Comparison of ENCODE assay signal across 27 mouse cellular contexts in genomic region chr5:136649071-136649470, GRCm38 (mm10). TPM values are rescaled to one million over a fixed set of nuclear protein-coding genes. Genes with fewer than 3 reads are reported as not detected.
DNase-seq lines count a peak whose midpoint lies in the region; ATAC-seq and TF ChIP-seq lines count a peak whose summit lies in the region.
"Had no signal": no experiment of that assay in that cellular context is flagged by ENCODE, and none has a peak within 500 bp of the region (broad histone marks: within the 10 kb centered on the region; RNA-seq: fewer than 3 reads in every experiment).

No protein-coding gene starts in this region.

- ATAC-seq in hindbrain, embryonic 12.5 days (ENCODE audit: low FRiP score): 0 out of 2 replicates have a peak, but pooled peaks have one; percentile 16
- no peak for ATAC-seq in hindbrain, embryonic 16.5 days
- ATAC-seq in midbrain, embryonic 13.5 days: no peak
- ATAC-seq in midbrain, embryonic 16.5 days: no peak
- no peak for ATAC-seq in neural tube, embryonic 15.5 days (ENCODE audit: low FRiP score)
- ATAC-seq: forebrain, embryonic 16.5 days; Patski had no signal

- no peaks in the 10 kb centered on the region for H3K4me1 ChIP-seq in hindbrain, embryonic 12.5 days
- H3K4me1 ChIP-seq in hindbrain, embryonic 16.5 days (ENCODE audit: control insufficient read depth, insufficient read depth, low read depth, low read length): no peaks in the 10 kb centered on the region
- H3K4me1 ChIP-seq in midbrain, embryonic 13.5 days (replicated peaks): no peaks in the 10 kb centered on the region
- no peaks in the 10 kb centered on the region for H3K4me1 ChIP-seq in midbrain, embryonic 16.5 days (ENCODE audit: control insufficient read depth, insufficient read depth, low read length)
- 0 out of 2 replicates have a peak, but pooled peaks cover 11% of the 10 kb centered on the region for H3K4me1 ChIP-seq in neural tube, embryonic 15.5 days
- H3K4me1 ChIP-seq: embryonic facial prominence, embryonic 12.5 days; embryonic facial prominence, embryonic 15.5 days had no signal

- no peak overlapping the region for H3K4me2 ChIP-seq in hindbrain, embryonic 12.5 days (replicated peaks)
- H3K4me2 ChIP-seq in hindbrain, embryonic 16.5 days (ENCODE audit: low read length): no peak overlapping the region
- no peak overlapping the region for H3K4me2 ChIP-seq in midbrain, embryonic 13.5 days (replicated peaks)
- H3K4me2 ChIP-seq in midbrain, embryonic 16.5 days (ENCODE audit: low read length): no peak overlapping the region
- H3K4me2 ChIP-seq in neural tube, embryonic 15.5 days: no peak overlapping the region
- H3K4me2 ChIP-seq: embryonic facial prominence, embryonic 12.5 days; embryonic facial prominence, embryonic 15.5 days; heart, embryonic 11.5 days had no signal

- no peak for TF ChIP-seq CTCF in brain, embryonic 14.5 days (IDR thresholded peaks at IDR 0.05; ENCODE audit: borderline replicate concordance, extremely low read depth, insufficient read depth, insufficient read length)

- 45% methylated on average over 5 of the region's 5 CpGs for WGBS in hindbrain, embryonic 12.5 days
- WGBS in hindbrain, embryonic 16.5 days: 32% methylated on average over 5 of the region's 5 CpGs
- 42% methylated on average over 5 of the region's 5 CpGs for WGBS in midbrain, embryonic 13.5 days
- 39% methylated on average over 5 of the region's 5 CpGs for WGBS in midbrain, embryonic 16.5 days
- 25% methylated on average over 5 of the region's 5 CpGs for WGBS in neural tube, embryonic 15.5 days

- H3K4me3 ChIP-seq in hindbrain, embryonic 12.5 days: no peak overlapping the region
- no peak overlapping the region for H3K4me3 ChIP-seq in hindbrain, embryonic 16.5 days (ENCODE audit: low read length)
- no peak overlapping the region for H3K4me3 ChIP-seq in midbrain, embryonic 13.5 days (replicated peaks)
- no peak overlapping the region for H3K4me3 ChIP-seq in midbrain, embryonic 16.5 days (ENCODE audit: low read depth, low read length)
- no peak overlapping the region for H3K4me3 ChIP-seq in neural tube, embryonic 15.5 days (replicated peaks)
- H3K4me3 ChIP-seq: embryonic facial prominence, embryonic 12.5 days; embryonic facial prominence, embryonic 15.5 days; gastrocnemius, adult 2 months had no signal

- no peak overlapping the region for H3K9ac ChIP-seq in hindbrain, embryonic 12.5 days
- H3K9ac ChIP-seq in hindbrain, embryonic 16.5 days (ENCODE audit: low read depth, low read length): no peak overlapping the region
- H3K9ac ChIP-seq in midbrain, embryonic 13.5 days (replicated peaks): no peak overlapping the region
- no peak overlapping the region for H3K9ac ChIP-seq in midbrain, embryonic 16.5 days (ENCODE audit: low read depth, low read length)
- no peak overlapping the region for H3K9ac ChIP-seq in neural tube, embryonic 15.5 days (replicated peaks)
- H3K9ac ChIP-seq: embryonic facial prominence, embryonic 12.5 days; embryonic facial prominence, embryonic 15.5 days had no signal

- H3K36me3 ChIP-seq in hindbrain, embryonic 12.5 days: no peaks in the 10 kb centered on the region
- H3K36me3 ChIP-seq in hindbrain, embryonic 16.5 days (ENCODE audit: control insufficient read depth, insufficient read depth, low read length): no peaks in the 10 kb centered on the region
- H3K36me3 ChIP-seq in midbrain, embryonic 13.5 days: no peaks in the 10 kb centered on the region
- H3K36me3 ChIP-seq in midbrain, embryonic 16.5 days (ENCODE audit: control insufficient read depth, insufficient read depth, low read length): no peaks in the 10 kb centered on the region
- no peaks in the 10 kb centered on the region for H3K36me3 ChIP-seq in neural tube, embryonic 15.5 days
- H3K36me3 ChIP-seq: embryonic facial prominence, embryonic 12.5 days; embryonic facial prominence, embryonic 15.5 days; G1E had no signal

- no peaks in the 10 kb centered on the region for H3K9me3 ChIP-seq in hindbrain, embryonic 12.5 days (replicated peaks)
- H3K9me3 ChIP-seq in hindbrain, embryonic 16.5 days (ENCODE audit: control insufficient read depth, low read length): no peaks in the 10 kb centered on the region
- no peaks in the 10 kb centered on the region for H3K9me3 ChIP-seq in midbrain, embryonic 13.5 days
- no peaks in the 10 kb centered on the region for H3K9me3 ChIP-seq in midbrain, embryonic 16.5 days (replicated peaks; ENCODE audit: control insufficient read depth, low read length, poor library complexity, severe bottlenecking)
- no peaks in the 10 kb centered on the region for H3K9me3 ChIP-seq in neural tube, embryonic 15.5 days (replicated peaks)
- H3K9me3 ChIP-seq: embryonic facial prominence, embryonic 12.5 days; embryonic facial prominence, embryonic 15.5 days; G1E had no signal

- TF ChIP-seq POLR2A in brain, embryonic 14.5 days (IDR thresholded peaks at IDR 0.05; ENCODE audit: borderline replicate concordance, extremely low read depth, insufficient read depth, insufficient read length, poor library complexity, severe bottlenecking): no peak

- DNase-seq in brain, embryonic 14.5 days (ENCODE audit: low read depth): peak; percentile 61
- DNase-seq in right cerebral cortex, adult 18-20 months: no peak
- DNase-seq: adrenal gland, postnatal 10 days; adrenal gland, postnatal 36 days; cerebellum, adult 11 months; cerebellum, adult 2 months; cerebellum, adult 9-11 months; cerebellum, postnatal 25 days; gastrocnemius, adult 2 months; gastrocnemius, postnatal 14 days; heart, adult 11 months had no signal

- H3K27ac ChIP-seq in hindbrain, embryonic 12.5 days: peak overlapping the region; percentile 52; the same call in 1 of the 2 replicates
- H3K27ac ChIP-seq in hindbrain, embryonic 16.5 days (ENCODE audit: low read depth, low read length): no peak overlapping the region
- peak overlapping the region; percentile 35; the same call in 1 of the 2 replicates for H3K27ac ChIP-seq in midbrain, embryonic 13.5 days
- H3K27ac ChIP-seq in midbrain, embryonic 16.5 days (ENCODE audit: low read length): no peak overlapping the region
- peak overlapping the region; percentile 7; the same call in 1 of the 2 replicates for H3K27ac ChIP-seq in neural tube, embryonic 15.5 days (replicated peaks)
- H3K27ac ChIP-seq: embryonic facial prominence, embryonic 12.5 days; embryonic facial prominence, embryonic 15.5 days; gastrocnemius, adult 2 months had no signal

- no peaks in the 10 kb centered on the region for H3K27me3 ChIP-seq in hindbrain, embryonic 12.5 days
- H3K27me3 ChIP-seq in hindbrain, embryonic 16.5 days (replicated peaks; ENCODE audit: control insufficient read depth, insufficient read depth, low read length): no peaks in the 10 kb centered on the region
- no peaks in the 10 kb centered on the region for H3K27me3 ChIP-seq in midbrain, embryonic 13.5 days
- no peaks in the 10 kb centered on the region; the same call in 1 of the 2 replicates for H3K27me3 ChIP-seq in midbrain, embryonic 16.5 days (ENCODE audit: control insufficient read depth, insufficient read depth, low read depth, low read length)
- no peaks in the 10 kb centered on the region for H3K27me3 ChIP-seq in neural tube, embryonic 15.5 days (replicated peaks)
- H3K27me3 ChIP-seq: embryonic facial prominence, embryonic 12.5 days; embryonic facial prominence, embryonic 15.5 days; Patski had no signal

RNA-seq across cellular contexts. Expression of gene Myl10, which starts 43.9 kb away (rescaled TPM):
- polyA plus RNA-seq in hindbrain, embryonic 12.5 days (2016; fragmentation: Nextera tagmentation; extraction: Ambion mirVana): not detected in 2 replicates
- polyA plus RNA-seq in hindbrain, embryonic 16.5 days (2015; fragmentation: Nextera tagmentation; extraction: Ambion mirVana): not detected in 2 replicates
- not detected in 2 replicates for polyA plus RNA-seq in midbrain, embryonic 13.5 days (2015; fragmentation: Nextera tagmentation; extraction: Ambion mirVana)
- polyA plus RNA-seq in midbrain, embryonic 16.5 days (2015; fragmentation: Nextera tagmentation; extraction: Ambion mirVana): not detected in 2 replicates
- not detected in 2 replicates for polyA plus RNA-seq in brain, embryonic 14.5 days (2012; rRNA removed)
- 5.3 TPM in 1 of 2 replicates, not detected in the other for polyA plus RNA-seq in neural tube, embryonic 15.5 days (2015; fragmentation: Nextera tagmentation; extraction: Ambion mirVana)
- polyA plus RNA-seq: cerebellum, adult 2 months; embryonic facial prominence, embryonic 12.5 days; embryonic facial prominence, embryonic 15.5 days; forebrain, embryonic 11.5 days; forebrain, embryonic 16.5 days; frontal cortex, adult 2 months; G1E; heart, embryonic 11.5 days; heart, embryonic 14.5 days; heart, postnatal 0 days; intestine, embryonic 14.5 days; Patski had no signal

Comparison
In these comparisons a context has a peak if more than half of its experiments do, and no peak if none do; other contexts are left out.
1. H3K27ac ChIP-seq: peak in hindbrain, embryonic 12.5 days (single experiment), midbrain, embryonic 13.5 days (single experiment) and neural tube, embryonic 15.5 days (single experiment); none in hindbrain, embryonic 16.5 days (single experiment) and midbrain, embryonic 16.5 days (single experiment).